Comparison of ENCODE assay signal across 31 mouse cellular contexts in genomic region chrX:9219570-9219969, GRCm38 (mm10). TPM values are rescaled to one million over a fixed set of nuclear protein-coding genes. Genes with fewer than 3 reads are reported as not detected.
DNase-seq lines count a peak whose midpoint lies in the region; ATAC-seq lines count a peak whose summit lies in the region.
"Had no signal": no experiment of that assay in that cellular context is flagged by ENCODE, and none has a peak within 500 bp of the region (broad histone marks: within the 10 kb centered on the region; RNA-seq: fewer than 3 reads in every experiment).

No protein-coding gene starts in this region.

- 90% methylated on average over 3 of the region's 3 CpGs for WGBS in hindbrain, embryonic 13.5 days

- H3K4me1 ChIP-seq in hindbrain, embryonic 13.5 days (replicated peaks): no peaks in the 10 kb centered on the region
- H3K4me1 ChIP-seq: embryonic facial prominence, embryonic 15.5 days; limb, embryonic 10.5 days; midbrain, embryonic 15.5 days had no signal

- H3K27me3 ChIP-seq in hindbrain, embryonic 13.5 days: no peaks in the 10 kb centered on the region
- H3K27me3 ChIP-seq: embryonic facial prominence, embryonic 15.5 days; midbrain, embryonic 15.5 days had no signal

- H3K4me2 ChIP-seq in hindbrain, embryonic 13.5 days: no peak overlapping the region
- H3K4me2 ChIP-seq: embryonic facial prominence, embryonic 15.5 days; heart, embryonic 11.5 days; midbrain, embryonic 15.5 days had no signal

- no peak overlapping the region for H3K9ac ChIP-seq in hindbrain, embryonic 13.5 days
- H3K9ac ChIP-seq: embryonic facial prominence, embryonic 15.5 days; midbrain, embryonic 15.5 days had no signal

- H3K36me3 ChIP-seq in hindbrain, embryonic 13.5 days: no peaks in the 10 kb centered on the region
- H3K36me3 ChIP-seq: embryonic facial prominence, embryonic 15.5 days; limb, embryonic 10.5 days; midbrain, embryonic 15.5 days had no signal

- no peaks in the 10 kb centered on the region for H3K9me3 ChIP-seq in hindbrain, embryonic 13.5 days
- H3K9me3 ChIP-seq: embryonic facial prominence, embryonic 15.5 days; limb, embryonic 10.5 days; midbrain, embryonic 15.5 days had no signal

- no peak overlapping the region for H3K27ac ChIP-seq in hindbrain, embryonic 13.5 days
- H3K27ac ChIP-seq: embryonic facial prominence, embryonic 15.5 days; limb, embryonic 10.5 days; midbrain, embryonic 15.5 days had no signal

- peak; percentile 53 for DNase-seq in A20 (ENCODE audit: low read depth, low spot score)
- DNase-seq in CD4-positive, CD25-positive, alpha-beta regulatory T cell, adult 2 months (ENCODE audit: low read depth, low spot score): peak; percentile 49
- DNase-seq in naive thymus-derived CD4-positive, alpha-beta T cell, adult 2 months (ENCODE audit: low read depth): peak; percentile 23
- no peak for DNase-seq in gastrocnemius, postnatal 25 days
- no peak for DNase-seq in kidney, adult 11 months
- DNase-seq: adrenal gland, postnatal 25 days; cerebellum, adult 9-10 months; kidney, adult 8-10 months; kidney, postnatal 10 days; liver; lung, postnatal 14 days; right cerebral cortex, adult 18-20 months; right cerebral cortex, postnatal 4 days; thymus, postnatal 14 days had no signal

- peak; percentile 92 for ATAC-seq in activated CD4-positive, CD25-positive, alpha-beta regulatory T cell, adult 4 months
- ATAC-seq in hindbrain, embryonic 13.5 days (ENCODE audit: low FRiP score): no peak
- ATAC-seq: forebrain, embryonic 14.5 days; midbrain, embryonic 15.5 days had no signal

- no peak overlapping the region for H3K4me3 ChIP-seq in hindbrain, embryonic 13.5 days
- H3K4me3 ChIP-seq: embryonic facial prominence, embryonic 15.5 days; limb, embryonic 10.5 days; midbrain, embryonic 15.5 days had no signal

RNA-seq across cellular contexts. Expression of gene Lancl3, which starts 19.9 kb away (rescaled TPM):
- polyA plus RNA-seq in activated CD4-positive, CD25-positive, alpha-beta regulatory T cell, adult 4 months (2017; shearing (Covaris generic)): 1 to 10 TPM in 1 of 2 experiments, under 1 TPM in 1; 0.74 to 1.8 TPM
- polyA plus RNA-seq in hindbrain, embryonic 13.5 days (2015; fragmentation: Nextera tagmentation; extraction: Ambion mirVana): 3.6 and 4.0 TPM in 2 replicates
- total RNA-seq in gastrocnemius, postnatal 25 days (2021): under 1 TPM; 0.20 to 0.24 TPM
- total RNA-seq: granulocyte monocyte progenitor cell, adult 5-6 weeks; megakaryocyte-erythroid progenitor cell, adult 5-6 weeks had no signal

RNA-seq across cellular contexts. Expression of gene Gm14862, which starts 37.1 kb away (rescaled TPM):
- under 1 TPM in 1 of 2 experiments, not detected in 1; 0.45 TPM for polyA plus RNA-seq in activated CD4-positive, CD25-positive, alpha-beta regulatory T cell, adult 4 months (2017; shearing (Covaris generic))
- polyA plus RNA-seq in hindbrain, embryonic 13.5 days (2015; fragmentation: Nextera tagmentation; extraction: Ambion mirVana): not detected in 2 replicates
- not detected for total RNA-seq in gastrocnemius, postnatal 25 days (2021)
- total RNA-seq: adrenal gland, postnatal 25 days; ES-E14; gastrocnemius, adult 8-10 months; granulocyte monocyte progenitor cell, adult 5-6 weeks; layer of hippocampus, postnatal 25 days; megakaryocyte-erythroid progenitor cell, adult 5-6 weeks had no signal
- polyA plus RNA-seq: C2C12; embryonic facial prominence, embryonic 15.5 days; forebrain, embryonic 14.5 days; frontal cortex, adult 2 months; heart, postnatal 0 days; hindbrain, embryonic 11.5 days; limb, embryonic 10.5 days; midbrain, embryonic 15.5 days; neural tube, embryonic 14.5 days had no signal

RNA-seq across cellular contexts. Expression of gene Xk, which starts 53.0 kb away (rescaled TPM):
- polyA plus RNA-seq in activated CD4-positive, CD25-positive, alpha-beta regulatory T cell, adult 4 months (2017; shearing (Covaris generic)): 1 to 10 TPM; 1.0 to 1.1 TPM
- 2.9 and 3.6 TPM in 2 replicates for polyA plus RNA-seq in hindbrain, embryonic 13.5 days (2015; fragmentation: Nextera tagmentation; extraction: Ambion mirVana)
- 1 to 10 TPM; 3.8 TPM for total RNA-seq in gastrocnemius, postnatal 25 days (2021)

Comparison
In these comparisons a context has a peak if more than half of its experiments do, and no peak if none do; other contexts are left out.
1. DNase-seq: peak in A20 (single experiment), CD4-positive, CD25-positive, alpha-beta regulatory T cell, adult 2 months (single experiment) and naive thymus-derived CD4-positive, alpha-beta T cell, adult 2 months (single experiment); none in gastrocnemius, postnatal 25 days (single experiment) and kidney, adult 11 months (single experiment).